Mouse (Mus musculus): ENCODE data around the gene Rasgrp1. TPM values are rescaled to one million over a fixed set of nuclear protein-coding genes. Genes with fewer than 3 reads are reported as not detected.

Rasgrp1 gene
- polyA plus RNA-seq, 1 experiment: not detected

DNA sequence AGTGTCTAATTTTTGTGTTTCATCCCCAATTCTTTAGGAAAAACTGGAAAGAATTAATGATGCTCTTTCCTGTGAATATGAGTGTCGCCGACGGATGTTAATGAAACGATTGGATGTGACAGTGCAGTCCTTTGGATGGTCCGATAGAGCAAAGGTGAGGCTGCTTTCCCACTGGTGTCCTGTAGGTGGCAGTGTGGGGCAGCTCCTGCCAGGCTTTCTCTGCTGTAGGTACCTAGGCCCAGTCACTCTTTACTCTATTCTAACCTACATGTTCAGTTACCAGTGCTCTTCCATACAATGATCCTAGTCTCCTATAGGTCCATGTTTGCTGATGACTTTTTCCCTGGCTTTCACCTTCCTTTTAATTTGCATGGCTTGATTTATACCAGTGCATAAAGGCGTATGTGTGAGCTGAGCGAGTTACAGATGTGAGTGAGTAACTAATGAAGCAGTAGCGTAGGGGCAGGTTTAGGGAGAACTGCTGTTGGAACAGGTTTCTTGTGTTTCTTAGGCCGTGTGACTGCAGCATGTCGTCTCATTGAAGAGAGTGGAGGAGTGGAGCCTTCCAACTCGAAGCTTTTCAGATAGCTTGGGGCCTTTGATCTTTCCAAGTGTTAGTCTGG, 78.9 kb downstream of the Rasgrp1 start:
- no peaks in the 10 kb centered on the region for H3K9me3 ChIP-seq (ENCODE audit: control insufficient read depth, low read length)
- no peaks in the 10 kb centered on the region for H3K4me1 ChIP-seq (ENCODE audit: control insufficient read depth)
- no peak overlapping the region for H3K4me3 ChIP-seq (replicated peaks)
- TF ChIP-seq TAL1 (IDR thresholded peaks at IDR 0.05; ENCODE audit: low read length) (no peak), GATA1 (IDR thresholded peaks at IDR 0.05; ENCODE audit: low read length) (no peak)
- no peaks in the 10 kb centered on the region for H3K27me3 ChIP-seq (ENCODE audit: control insufficient read depth)
- H3K36me3 ChIP-seq (ENCODE audit: control insufficient read depth): peaks cover 61% of the 10 kb centered on the region

DNA sequence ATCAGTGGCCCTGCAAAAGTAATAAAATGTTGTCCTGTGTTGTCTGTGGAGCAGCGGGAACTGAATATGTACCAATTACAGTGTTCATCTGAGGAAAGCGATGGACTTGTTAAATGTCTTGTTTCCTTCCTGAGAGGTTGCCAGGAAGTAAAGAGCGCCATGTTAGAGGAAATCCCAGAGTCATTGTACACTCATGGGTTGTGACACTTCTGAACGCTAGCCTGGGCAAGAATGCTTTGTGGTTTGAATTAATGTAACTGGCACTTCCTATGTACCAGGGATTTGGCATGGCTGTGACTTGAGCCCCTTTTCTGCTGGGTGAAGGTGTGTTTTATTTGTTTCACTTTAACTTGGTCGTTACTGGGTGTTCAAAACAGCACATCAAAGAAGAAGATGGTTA, 80.6 kb downstream of the Rasgrp1 start:
- Histone ChIP-seq H3K27me3 (ENCODE audit: control insufficient read depth) (no peaks in the 10 kb centered on the region), H3K9me3 (ENCODE audit: control insufficient read depth, low read length) (no peaks in the 10 kb centered on the region), H3K4me1 (ENCODE audit: control insufficient read depth) (peaks cover 4% of the 10 kb centered on the region), H3K4me3 (replicated peaks) (no peak overlapping the region), H3K36me3 (ENCODE audit: control insufficient read depth) (peaks cover 50% of the 10 kb centered on the region)
- TF ChIP-seq TAL1 (IDR thresholded peaks at IDR 0.05; ENCODE audit: low read length) (no peak), GATA1 (IDR thresholded peaks at IDR 0.05; ENCODE audit: low read length) (no peak)

DNA sequence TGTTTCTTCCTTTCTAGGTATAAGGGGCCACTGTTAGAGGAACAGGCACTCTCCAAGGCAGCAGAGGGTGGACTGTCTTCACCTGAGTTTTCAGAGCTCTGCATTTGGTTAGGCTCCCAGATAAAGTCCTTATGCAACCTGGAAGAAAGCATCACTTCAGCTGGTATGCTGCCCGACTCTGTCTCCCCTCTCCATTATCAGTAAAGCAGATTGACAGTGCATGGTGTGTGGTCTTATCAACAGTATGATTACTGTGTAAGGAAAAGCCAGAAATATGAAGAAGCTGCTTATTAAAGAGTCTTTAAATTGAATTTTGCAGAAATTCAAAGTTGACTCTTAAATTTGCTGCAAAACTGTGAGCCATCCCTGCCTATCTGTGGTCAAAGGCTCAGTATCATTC, 85.2 kb downstream of the Rasgrp1 start:
- peaks cover 8% of the 10 kb centered on the region for H3K4me1 ChIP-seq (ENCODE audit: control insufficient read depth)
- no peak for TF ChIP-seq TAL1 (IDR thresholded peaks at IDR 0.05; ENCODE audit: low read length)
- no peak for TF ChIP-seq GATA1 (IDR thresholded peaks at IDR 0.05; ENCODE audit: low read length)
- no peaks in the 10 kb centered on the region for H3K27me3 ChIP-seq (ENCODE audit: control insufficient read depth)
- no peaks in the 10 kb centered on the region for H3K9me3 ChIP-seq (ENCODE audit: control insufficient read depth, low read length)
- H3K4me3 ChIP-seq (replicated peaks): no peak overlapping the region
- H3K36me3 ChIP-seq (ENCODE audit: control insufficient read depth): peaks cover 28% of the 10 kb centered on the region

DNA sequence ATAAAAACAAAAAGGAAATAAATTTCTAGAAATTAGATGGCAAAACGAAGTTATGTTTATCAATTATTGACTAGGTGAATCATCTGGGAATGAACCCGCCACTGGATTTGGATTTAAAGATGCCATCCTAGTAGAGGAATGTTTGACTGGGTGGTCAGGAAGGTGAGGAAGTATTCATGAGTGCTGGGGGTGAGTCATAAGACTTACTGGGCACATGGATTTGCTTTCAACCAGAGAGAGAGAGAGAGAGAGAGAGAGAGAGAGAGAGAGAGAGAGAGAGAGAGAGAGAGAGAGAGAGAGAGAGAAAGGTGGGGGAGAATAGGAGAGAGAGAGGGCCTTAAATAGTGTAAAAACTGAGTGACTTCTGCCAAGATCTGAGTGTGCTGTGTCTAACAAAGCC, 87.4 kb downstream of the Rasgrp1 start:
- no peak for TF ChIP-seq TAL1 (IDR thresholded peaks at IDR 0.05; ENCODE audit: low read length)
- no peak for TF ChIP-seq GATA1 (IDR thresholded peaks at IDR 0.05; ENCODE audit: low read length)
- no peaks in the 10 kb centered on the region for H3K9me3 ChIP-seq (ENCODE audit: control insufficient read depth, low read length)
- peaks cover 18% of the 10 kb centered on the region for H3K4me1 ChIP-seq (ENCODE audit: control insufficient read depth)
- no peak overlapping the region for H3K4me3 ChIP-seq (replicated peaks)
- H3K36me3 ChIP-seq (ENCODE audit: control insufficient read depth): peaks cover 13% of the 10 kb centered on the region
- H3K27me3 ChIP-seq (ENCODE audit: control insufficient read depth): no peaks in the 10 kb centered on the region

DNA sequence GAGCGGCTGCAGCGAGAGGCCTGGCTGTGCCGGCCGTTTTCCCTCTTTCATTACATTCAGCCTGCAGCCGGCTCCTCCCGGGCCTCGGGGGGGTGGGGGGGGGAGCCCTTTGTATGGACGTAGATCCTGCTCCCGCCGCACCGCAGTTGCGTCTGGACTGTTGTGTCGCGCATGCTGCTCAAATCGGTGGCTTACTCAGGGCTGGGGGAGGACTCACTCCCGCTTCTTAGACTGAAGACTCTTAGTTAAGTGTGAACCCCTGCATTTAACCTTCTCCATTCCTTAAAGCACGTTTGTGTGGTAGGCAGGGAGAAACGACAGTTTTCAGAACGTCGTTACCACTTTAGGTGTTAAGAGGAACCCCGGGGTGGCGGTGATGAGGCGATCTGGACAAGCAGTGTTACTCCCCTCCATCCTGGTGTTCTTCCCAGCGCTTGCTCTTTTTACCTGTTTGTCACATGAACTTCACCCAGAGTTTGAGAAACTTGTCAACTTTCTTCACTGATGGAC, 92.7 kb downstream of the Rasgrp1 start:
- peak overlapping the region; percentile 90 for H3K4me3 ChIP-seq (replicated peaks)

DNA sequence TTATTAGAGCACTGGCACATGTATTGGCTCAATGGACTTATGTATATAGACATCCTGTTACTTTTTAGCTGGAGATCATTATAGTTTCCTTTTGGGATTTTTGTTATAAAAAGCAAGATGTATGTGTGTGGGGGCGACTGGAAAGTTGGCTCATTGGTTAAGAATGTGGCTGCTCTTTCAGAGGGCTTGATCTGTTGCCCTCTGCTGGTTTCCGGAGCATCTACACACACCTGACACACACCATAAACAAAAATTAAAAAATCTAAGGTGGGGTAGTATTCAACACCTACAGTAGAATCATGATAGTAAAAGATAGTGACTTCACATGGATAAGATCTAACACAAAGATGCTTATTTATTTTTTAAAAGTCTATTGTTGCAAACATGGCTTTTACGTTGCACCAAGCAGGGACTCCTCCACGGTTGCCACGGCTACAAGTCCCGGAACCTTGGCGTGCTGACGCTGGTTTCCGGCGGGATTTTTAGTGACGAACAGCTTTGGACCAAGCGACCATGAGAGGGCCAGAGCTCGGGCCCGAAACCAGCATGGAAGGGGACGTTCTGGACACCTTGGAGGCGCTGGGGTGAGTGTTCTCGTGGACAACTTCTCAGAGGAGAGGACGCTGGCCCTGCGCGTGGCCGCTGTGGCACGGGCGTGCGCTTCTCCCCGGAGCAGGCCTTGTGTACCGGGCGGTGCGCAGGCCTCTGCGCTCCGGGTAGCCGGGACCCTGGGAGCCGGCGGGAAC, 93.4 kb downstream of the Rasgrp1 start, which contains the start of gene Fam98b:
Fam98b (plus strand) TSS at position 485 of the 746 bp plus-strand sequence.
- Histone ChIP-seq H3K36me3 (ENCODE audit: control insufficient read depth) (no peaks in the 10 kb centered on the region; the same call in 1 of the 2 replicates), H3K4me1 (ENCODE audit: control insufficient read depth) (peaks cover 20% of the 10 kb centered on the region), H3K4me3 (replicated peaks) (peak within 1 kb of the TSS; percentile 90), H3K9me3 (ENCODE audit: control insufficient read depth, low read length) (no peaks in the 10 kb centered on the region), H3K27me3 (ENCODE audit: control insufficient read depth) (no peaks in the 10 kb centered on the region; the same call in 1 of the 2 replicates)
- no peak for TF ChIP-seq TAL1 (IDR thresholded peaks at IDR 0.05; ENCODE audit: low read length)
- TF ChIP-seq GATA1 (IDR thresholded peaks at IDR 0.05; ENCODE audit: low read length): no peak

More for the DNA sequence above, 92.7 kb downstream of the Rasgrp1 start:
- TF ChIP-seq TAL1 (IDR thresholded peaks at IDR 0.05; ENCODE audit: low read length) (no peak), GATA1 (IDR thresholded peaks at IDR 0.05; ENCODE audit: low read length) (no peak)
- Histone ChIP-seq H3K9me3 (ENCODE audit: control insufficient read depth, low read length) (no peaks in the 10 kb centered on the region), H3K36me3 (ENCODE audit: control insufficient read depth) (no peaks in the 10 kb centered on the region; the same call in 1 of the 2 replicates), H3K4me1 (ENCODE audit: control insufficient read depth) (peaks cover 20% of the 10 kb centered on the region), H3K27me3 (ENCODE audit: control insufficient read depth) (no peaks in the 10 kb centered on the region; the same call in 1 of the 2 replicates)

DNA sequence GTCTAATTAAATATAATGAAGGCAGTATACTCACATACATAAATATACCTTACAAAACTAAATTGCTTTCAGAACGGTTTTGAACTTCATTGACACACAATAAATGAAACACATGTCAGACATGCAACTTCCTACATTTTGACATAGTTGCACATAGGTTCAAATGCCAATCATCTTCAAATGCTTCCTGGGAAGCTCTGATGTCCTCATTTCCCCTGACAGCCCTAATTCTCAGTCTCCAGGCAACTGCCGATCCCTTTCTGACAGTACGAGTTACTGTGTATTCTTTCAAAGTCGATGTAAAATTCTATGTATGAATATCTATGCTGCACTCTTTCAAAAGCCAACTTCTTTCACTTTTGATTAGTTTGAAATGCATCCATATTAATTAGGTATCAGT, 100.8 kb downstream of the Rasgrp1 start:
- no peaks in the 10 kb centered on the region for H3K9me3 ChIP-seq (ENCODE audit: control insufficient read depth, low read length)
- TF ChIP-seq TAL1 (IDR thresholded peaks at IDR 0.05; ENCODE audit: low read length) (no peak), GATA1 (IDR thresholded peaks at IDR 0.05; ENCODE audit: low read length) (no peak)

DNA sequence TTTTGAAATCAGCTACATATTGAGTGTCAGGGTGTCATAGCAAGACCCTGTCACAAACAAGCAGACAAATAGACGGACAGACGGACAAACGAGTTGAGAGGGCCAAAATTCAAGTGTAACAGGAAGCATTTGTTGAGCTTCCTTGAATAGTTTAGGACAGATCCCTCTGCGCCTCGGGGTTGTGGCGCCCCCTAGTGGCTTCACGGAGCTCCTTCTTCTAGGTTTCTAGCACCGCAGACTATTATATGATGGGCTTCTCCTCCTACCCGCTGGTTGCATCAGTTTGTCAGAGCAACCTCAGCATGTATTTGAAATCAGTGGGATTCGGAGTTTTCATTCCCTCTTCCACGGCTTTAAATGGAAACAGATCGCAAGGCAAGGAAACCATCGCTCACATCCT, 111.5 kb downstream of the Rasgrp1 start:
- no peaks in the 10 kb centered on the region for H3K9me3 ChIP-seq (ENCODE audit: control insufficient read depth, low read length)
- no peaks in the 10 kb centered on the region for H3K4me1 ChIP-seq (ENCODE audit: control insufficient read depth)
- no peak overlapping the region for H3K4me3 ChIP-seq (replicated peaks)
- no peaks in the 10 kb centered on the region for H3K27me3 ChIP-seq (ENCODE audit: control insufficient read depth)
- no peak for TF ChIP-seq GATA1 (IDR thresholded peaks at IDR 0.05; ENCODE audit: low read length)
- no peak for TF ChIP-seq TAL1 (IDR thresholded peaks at IDR 0.05; ENCODE audit: low read length)
- no peaks in the 10 kb centered on the region for H3K36me3 ChIP-seq (ENCODE audit: control insufficient read depth)

More for the DNA sequence above, 100.8 kb downstream of the Rasgrp1 start:
- Histone ChIP-seq H3K36me3 (ENCODE audit: control insufficient read depth) (no peaks in the 10 kb centered on the region), H3K4me3 (replicated peaks) (no peak overlapping the region), H3K4me1 (ENCODE audit: control insufficient read depth) (no peaks in the 10 kb centered on the region), H3K27me3 (ENCODE audit: control insufficient read depth) (no peaks in the 10 kb centered on the region; the same call in 1 of the 2 replicates)

DNA sequence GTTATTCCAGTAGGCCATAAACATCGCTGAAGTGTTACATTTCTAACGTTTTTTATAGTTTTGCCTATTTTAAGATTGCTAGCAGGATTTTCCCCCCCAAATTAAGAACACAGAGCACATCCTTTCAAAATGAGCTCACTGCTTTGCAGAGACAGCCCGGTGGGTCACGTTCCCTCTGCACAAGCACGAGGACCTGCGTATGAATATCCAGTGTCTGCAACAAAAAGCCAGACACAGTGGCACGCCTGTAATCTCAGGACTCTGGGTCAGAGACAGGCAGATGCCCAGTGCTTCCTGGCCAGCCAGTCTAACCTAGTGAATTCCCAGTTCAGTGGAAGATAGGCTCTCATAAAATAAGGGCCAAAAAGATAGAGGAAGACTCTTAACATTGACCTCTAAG, 112.5 kb downstream of the Rasgrp1 start:
- no peaks in the 10 kb centered on the region for H3K27me3 ChIP-seq (ENCODE audit: control insufficient read depth)
- H3K4me1 ChIP-seq (ENCODE audit: control insufficient read depth): no peaks in the 10 kb centered on the region
- no peaks in the 10 kb centered on the region for H3K9me3 ChIP-seq (ENCODE audit: control insufficient read depth, low read length)
- TF ChIP-seq TAL1 (IDR thresholded peaks at IDR 0.05; ENCODE audit: low read length): no peak
- TF ChIP-seq GATA1 (IDR thresholded peaks at IDR 0.05; ENCODE audit: low read length): no peak
- H3K4me3 ChIP-seq (replicated peaks): no peak overlapping the region
- no peaks in the 10 kb centered on the region for H3K36me3 ChIP-seq (ENCODE audit: control insufficient read depth)

Other genes starting within 250 kb of the Rasgrp1 start
- gene Spred1, start 221.6 kb downstream of the Rasgrp1 start, polyA plus RNA-seq (2012): 0.02 TPM in 2 replicates
- 0.20 and 0.21 TPM in 2 replicates for gene Fam98b, start 93.3 kb downstream of the Rasgrp1 start, polyA plus RNA-seq (2012)

Measured in erythroblast, embryonic 14.5 days (primary cell).